Mouse (Mus musculus) cerebellum, adult 8-10 months (tissue): ENCODE measurements at regions not wholly inside any gene's neighbourhood (a gene's known extent, or its start where the extent isn't known, plus 50 kb on each side); places are given as distances from the start of the nearest gene placed in this dataset.
"Not testable (repeated sequence)": the region's sequence is repeated elsewhere in the genome, so short reads cannot be mapped to it uniquely, and the experiment has no call there.

Experiments
- DNase-seq: peaks from one replicate; pipeline ENCODE4 v3.0.0; 2022

DNA sequence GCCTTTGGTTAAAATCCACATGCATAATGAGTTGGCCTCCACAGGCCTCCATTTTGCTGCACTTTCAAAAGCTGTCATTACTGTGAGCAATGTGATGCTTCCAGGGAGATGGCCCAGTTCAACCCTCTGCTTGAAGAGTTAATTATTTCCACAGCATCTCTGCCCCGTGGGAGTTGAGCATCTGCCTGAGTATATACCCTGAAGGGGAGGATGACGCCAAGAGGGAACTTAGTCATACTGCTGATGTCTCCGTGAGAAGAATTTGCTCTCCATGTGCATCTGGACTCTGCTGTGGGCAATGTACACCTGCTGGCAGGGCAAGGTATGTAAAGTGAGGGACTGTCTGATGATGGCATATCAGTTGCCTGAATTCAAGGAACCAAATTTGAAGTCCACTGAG lies 519.3 kb upstream of the Auts2 start:
- DNase-seq: no peak

DNA sequence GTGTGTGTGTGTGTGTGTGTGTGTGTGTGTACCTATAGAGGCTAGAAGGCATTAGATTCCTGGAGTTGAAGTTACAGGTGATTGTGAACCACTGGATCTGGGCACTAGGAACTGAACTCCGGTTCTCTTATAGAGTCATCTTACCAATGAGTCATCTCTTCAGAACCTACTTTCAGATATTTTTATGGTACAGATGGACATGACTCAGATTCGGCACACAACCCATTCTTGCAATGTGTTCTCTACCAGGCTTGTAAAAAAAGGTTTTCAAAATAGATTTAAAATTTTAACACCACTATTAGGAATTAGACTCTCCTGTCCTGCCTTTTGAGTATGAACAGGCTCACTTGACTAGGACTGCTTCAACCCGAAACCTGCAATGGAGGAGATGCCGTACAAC lies 504.3 kb upstream of the Auts2 start:
- DNase-seq: no peak

- DNase-seq: no peak
Observed at GRCm38 (mm10) chr5:133045637-133046036, 502.5 kb upstream of the Auts2 start.

GRCm38 (mm10) chr5:133027590-133027989 lies 484.4 kb upstream of the Auts2 start:
- DNase-seq: no peak

GRCm38 (mm10) chr5:133025121-133025520 lies 482.0 kb upstream of the Auts2 start:
- no peak for DNase-seq

GRCm38 (mm10) chr5:133020821-133021220 lies 477.7 kb upstream of the Auts2 start:
- DNase-seq: no peak

DNA sequence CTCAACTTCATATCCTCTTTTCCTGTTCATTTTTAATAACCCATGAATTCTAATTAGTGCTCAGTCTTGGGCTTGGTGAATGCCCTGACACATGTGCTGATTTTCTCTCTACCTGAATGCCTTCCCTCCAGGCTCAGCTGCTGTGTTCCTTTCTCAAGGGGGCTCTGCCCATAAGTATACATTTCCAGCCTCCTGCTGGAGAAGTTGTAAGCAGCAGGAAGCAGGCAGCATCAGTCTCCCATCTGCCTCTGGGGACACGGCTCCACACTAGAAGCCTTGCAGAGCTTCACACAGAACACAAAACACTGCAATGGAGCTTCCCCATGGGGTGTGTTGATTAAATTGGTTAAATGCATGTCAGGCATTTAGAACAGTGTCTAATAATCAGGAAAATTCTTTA lies 477.0 kb upstream of the Auts2 start:
- DNase-seq: no peak

DNA sequence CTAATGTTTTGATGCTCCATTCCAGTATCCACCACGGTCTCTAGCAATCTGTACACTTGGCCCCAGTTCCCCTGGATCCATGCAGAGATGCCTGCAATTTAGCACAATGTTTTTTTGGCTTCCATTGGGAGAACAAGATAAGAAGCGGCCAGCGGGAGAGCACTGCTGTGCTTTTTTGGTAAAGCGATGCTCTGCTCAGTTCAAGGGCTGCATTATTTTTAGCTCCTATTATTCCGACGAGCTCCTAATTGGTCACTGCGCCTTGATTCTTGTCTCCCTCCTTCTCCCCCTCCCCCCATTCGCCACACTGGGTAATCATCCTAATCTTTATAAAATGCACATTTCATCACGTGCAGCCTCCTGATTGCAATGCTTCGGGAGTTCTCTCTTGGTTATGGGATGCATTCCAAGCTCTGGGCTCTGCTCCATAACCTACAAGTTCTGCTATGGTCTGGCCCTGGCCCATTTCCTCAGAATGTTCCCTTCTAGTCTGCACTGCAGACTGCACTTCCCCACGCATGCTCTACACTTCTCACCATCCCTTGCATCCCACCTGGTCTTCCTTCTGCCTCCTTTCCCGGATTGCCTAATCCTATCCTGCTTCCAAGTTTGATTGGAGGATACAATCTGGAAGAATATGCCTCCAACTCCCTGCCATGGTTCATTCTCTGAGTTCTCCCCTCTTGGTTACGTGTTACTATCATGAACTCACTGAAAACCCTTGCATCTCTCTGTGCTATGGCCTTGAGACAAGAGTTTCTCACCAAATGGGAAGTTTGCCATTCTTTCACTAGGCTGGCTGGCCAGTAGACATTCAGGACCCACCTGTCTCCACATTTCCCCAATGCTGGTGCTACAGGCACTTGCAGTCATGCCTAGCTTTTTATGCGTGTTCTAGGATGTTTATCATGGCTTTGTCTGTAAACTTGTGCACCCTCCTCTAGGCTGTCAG lies 467.8 kb upstream of the Auts2 start:
- peak; percentile 90 for DNase-seq

GRCm38 (mm10) chr5:132982866-132983265 lies 439.7 kb upstream of the Auts2 start:
- no peak for DNase-seq

- DNase-seq: no peak
Observed at GRCm38 (mm10) chr5:132979013-132979412, 435.9 kb upstream of the Auts2 start.

GRCm38 (mm10) chr5:132975303-132975932 lies 432.3 kb upstream of the Auts2 start:
- no peak for DNase-seq

GRCm38 (mm10) chr5:132974876-132975275 lies 431.7 kb upstream of the Auts2 start:
- DNase-seq: no peak

DNA sequence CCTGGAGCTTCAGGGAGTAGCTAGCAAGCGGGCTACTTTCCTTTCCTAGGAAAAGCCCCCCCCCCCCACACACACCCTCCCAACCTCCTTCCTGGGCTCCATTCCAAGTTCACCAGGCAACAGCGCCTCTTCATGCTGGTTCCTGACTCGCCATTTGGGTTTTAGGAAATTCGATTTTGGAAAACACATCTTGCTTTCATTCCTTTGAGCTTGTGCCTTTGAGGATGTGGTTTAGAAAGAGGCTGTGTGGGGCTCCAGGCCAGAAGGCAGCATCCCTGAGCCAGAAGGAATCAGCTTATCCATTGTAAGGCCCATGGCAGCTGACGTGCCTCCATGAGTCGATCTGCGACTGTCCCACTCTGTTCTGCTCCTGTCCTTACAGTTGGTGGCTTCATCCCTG lies 427.9 kb upstream of the Auts2 start:
- no peak for DNase-seq

DNA sequence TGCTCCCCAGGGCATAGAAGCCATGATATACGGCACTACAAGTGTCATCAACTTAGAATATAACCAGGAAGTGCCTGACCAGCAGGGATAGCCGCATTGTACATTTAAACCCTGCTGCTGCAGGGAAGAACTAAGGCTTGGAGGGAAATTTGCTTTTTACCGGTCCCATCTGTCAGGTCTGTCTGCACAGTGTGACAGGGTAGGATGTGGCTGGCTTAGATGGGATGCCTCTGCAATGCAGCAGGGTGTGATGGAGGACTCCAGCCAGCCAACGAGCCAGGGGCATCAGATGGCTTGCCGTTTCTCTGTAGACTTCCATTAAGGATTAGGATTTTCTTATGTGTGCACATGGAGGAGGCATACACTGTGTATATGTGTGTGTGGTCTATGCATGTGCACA lies 426.2 kb upstream of the Auts2 start:
- DNase-seq: peak; percentile 65

- DNase-seq: no peak
Observed at GRCm38 (mm10) chr5:132959901-132960300, 416.8 kb upstream of the Auts2 start.

- no peak for DNase-seq
Observed at GRCm38 (mm10) chr5:132956184-132956583, 413.0 kb upstream of the Auts2 start.

GRCm38 (mm10) chr5:132955051-132955450 lies 411.9 kb upstream of the Auts2 start:
- no peak for DNase-seq

DNA sequence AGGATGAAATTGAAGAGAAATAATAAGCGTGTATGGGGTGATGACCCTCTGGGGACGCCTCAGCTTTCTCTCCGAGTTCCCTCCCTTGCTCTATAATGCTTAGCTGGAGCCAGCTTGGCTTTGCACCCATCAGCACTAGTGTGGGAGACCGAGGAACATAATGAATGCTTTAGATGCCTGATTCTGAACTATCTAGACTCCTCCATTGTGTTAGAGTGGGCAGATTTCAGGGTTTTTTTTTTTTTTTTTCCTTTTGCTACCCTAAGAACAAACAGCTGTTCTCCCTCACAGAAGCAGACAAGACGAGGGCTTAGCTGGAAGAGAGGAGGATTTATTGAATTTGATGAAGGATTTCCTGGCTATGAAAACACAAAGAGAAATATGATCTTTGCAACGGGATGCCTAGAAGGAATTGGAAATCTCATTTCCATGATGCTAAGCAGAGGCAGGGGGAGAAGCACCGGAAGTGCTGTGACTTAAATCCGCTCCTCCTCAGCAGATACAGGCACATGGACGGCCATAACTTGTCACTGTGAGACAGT lies 390.4 kb upstream of the Auts2 start:
- DNase-seq: no peak

- not testable (repeated sequence) for DNase-seq
Observed at GRCm38 (mm10) chr5:132929955-132930354, 386.8 kb upstream of the Auts2 start.

DNA sequence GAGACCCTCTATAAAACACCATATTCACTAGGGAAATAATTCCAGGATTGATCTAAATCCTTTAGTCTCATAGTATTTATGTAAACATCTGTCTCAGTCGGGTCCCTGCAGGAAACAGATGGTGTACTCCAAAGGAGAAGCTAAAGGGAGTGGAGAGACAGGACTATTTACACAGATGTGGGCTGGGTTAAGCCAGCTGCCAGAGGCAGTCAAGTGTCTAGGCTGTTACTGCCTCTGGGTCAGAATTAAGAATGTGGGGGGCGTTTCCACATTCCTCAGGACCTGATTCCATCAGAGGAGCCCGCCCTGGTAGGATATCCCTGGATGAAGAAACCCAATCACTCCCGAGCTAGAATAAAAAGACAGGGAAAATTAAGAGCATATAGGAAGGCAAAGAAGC lies 380.2 kb upstream of the Auts2 start:
- no peak for DNase-seq

DNA sequence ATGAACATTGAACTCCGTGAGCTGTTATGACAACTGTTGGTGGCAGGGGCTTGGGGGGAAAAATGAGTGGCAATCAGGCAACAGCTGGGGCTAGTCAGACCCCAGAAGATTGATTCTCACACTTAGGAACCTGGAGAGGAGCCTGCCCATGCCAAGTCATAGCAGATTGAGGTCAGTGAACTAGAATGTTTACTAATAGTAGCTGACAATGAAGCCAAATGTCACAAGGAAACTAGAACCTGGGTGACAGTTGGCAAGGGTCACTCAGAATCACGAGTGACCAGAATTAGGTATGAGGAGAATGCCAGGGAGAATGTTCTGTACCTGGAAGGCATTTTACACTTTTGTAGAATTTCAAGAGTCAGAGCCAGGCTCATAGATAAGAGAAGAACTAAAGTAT lies 365.9 kb upstream of the Auts2 start:
- DNase-seq: no peak

- no peak for DNase-seq
Observed at GRCm38 (mm10) chr5:132908220-132908619, 365.1 kb upstream of the Auts2 start.

GRCm38 (mm10) chr5:132892591-132892990 lies 349.4 kb upstream of the Auts2 start:
- peak; percentile 97 for DNase-seq

GRCm38 (mm10) chr5:132884130-132884529 lies 341.0 kb upstream of the Auts2 start:
- peak; percentile 75 for DNase-seq
